Mouse (Mus musculus) liver, postnatal 0 days (tissue): Measurements from ENCODE around the gene Slc25a19. TPM values are rescaled to one million over a fixed set of nuclear protein-coding genes. Genes with fewer than 3 reads are reported as not detected.

ENCODE experiments used
- ATAC-seq: fragments of 200-750 bp; cut with Nextera tagmentation; 2 replicates; pipeline ENCODE4 v1.8.0; 2017; ENCODE audit warnings: mild to moderate bottlenecking, moderate library complexity
- DNase-seq: peaks from one replicate; pipeline ENCODE4 v3.0.0-alpha.2; 2016
- H3K27ac ChIP-seq: fragments of 300-500 bp; sonication (generic); 2 replicates; pipeline ENCODE4 v1.5.1; 2014; ENCODE audit warnings: antibody characterized with exemption, moderate library complexity, mild to moderate bottlenecking, low read depth
- H3K27me3 ChIP-seq: fragments of 300-500 bp; sonication (generic); 2 replicates; pipeline ENCODE4 v1.6.1; 2014; ENCODE audit warnings: low read length, control low read depth, mixed read lengths; ENCODE audit not compliant: insufficient read depth
- H3K36me3 ChIP-seq: fragments of 300-500 bp; sonication (generic); replicated peaks from 2 replicates; pipeline ENCODE4 v1.6.1; 2014; ENCODE audit warnings: mild to moderate bottlenecking, control low read depth, low read length, moderate library complexity, mixed read lengths; ENCODE audit not compliant: insufficient read depth
- H3K4me1 ChIP-seq: fragments of 300-500 bp; sonication (generic); 2 replicates; pipeline ENCODE4 v1.6.1; 2014; ENCODE audit warnings: antibody characterized with exemption, mild to moderate bottlenecking, control low read depth; ENCODE audit not compliant: insufficient read depth
- H3K4me2 ChIP-seq: fragments of 300-500 bp; sonication (generic); 2 replicates; pipeline ENCODE4 v1.6.1; 2014; ENCODE audit warnings: low read depth, mild to moderate bottlenecking, low read length, moderate library complexity, mixed read lengths
- H3K4me3 ChIP-seq: fragments of 300-500 bp; sonication (generic); 2 replicates; pipeline ENCODE4 v1.5.1; 2014; ENCODE audit warnings: low read depth, low read length
- H3K9ac ChIP-seq: fragments of 300-500 bp; sonication (generic); replicated peaks from 2 replicates; pipeline ENCODE4 v1.6.1; 2014; ENCODE audit warnings: mild to moderate bottlenecking, moderate library complexity
- H3K9me3 ChIP-seq: fragments of 300-500 bp; sonication (generic); 2 replicates; pipeline ENCODE4 v1.6.1; 2016; ENCODE audit warnings: mild to moderate bottlenecking, control low read depth, low read length, mixed read lengths
- CTCF ChIP-seq: sonication (generic); IDR thresholded peaks from 2 replicates; pipeline ENCODE4 v1.5.1; 2016; ENCODE audit warnings: antibody characterized with exemption, low read depth
- EP300 ChIP-seq: IDR thresholded peaks from 2 replicates; pipeline ENCODE4 v1.6.1; 2016; ENCODE audit warnings: antibody characterized with exemption, low read depth, mild to moderate bottlenecking
- WGBS: fragments of 180-500 bp; shearing (Covaris S2); extraction: QIAGEN DNeasy Blood & Tissue Kit; methylation state at CpG from one replicate; pipeline ENCODE4 v1.1.7; 2014; ENCODE audit not compliant: insufficient replicate concordance; 5-methylcytosine and 5-hydroxymethylcytosine counted together
- polyA plus RNA-seq: library from polyadenylated mRNA; unstranded; fragments of >200 nt; fragmentation: Nextera tagmentation; extraction: Ambion mirVana; gene quantifications from 2 replicates; pipeline ENCODE4 v1.2.1, GENCODE M21; 2015

Gene Slc25a19
- polyA plus RNA-seq, 1 experiment from 2014 or later = 6.9 TPM

GRCm38 (mm10) chr11:115598309-115598708 is 29.8 kb downstream of the Slc25a19 start:
- Histone ChIP-seq H3K9me3 (no peaks in the 10 kb centered on the region), H3K4me3 (no peak overlapping the region), H3K4me2 (no peak overlapping the region), H3K27ac (no peak overlapping the region), H3K36me3 (peaks cover 25% of the 10 kb centered on the region), H3K27me3 (no peaks in the 10 kb centered on the region), H3K9ac (no peak overlapping the region), H3K4me1 (peaks cover 22% of the 10 kb centered on the region)
- ATAC-seq = no peak
- no peak for TF ChIP-seq CTCF
- no peak for TF ChIP-seq EP300
- WGBS = 58% methylated on average over 4 of the region's 4 CpGs
- no peak for DNase-seq

- Histone ChIP-seq H3K9me3 (no peaks in the 10 kb centered on the region), H3K4me2 (no peak overlapping the region), H3K9ac (no peak overlapping the region), H3K27me3 (no peaks in the 10 kb centered on the region), H3K4me3 (no peak overlapping the region), H3K4me1 (0 out of 2 replicates have a peak, but pooled peaks cover 4% of the 10 kb centered on the region), H3K27ac (no peak overlapping the region), H3K36me3 (peaks cover 44% of the 10 kb centered on the region)
- 84% methylated on average over 3 of the region's 3 CpGs for WGBS
- ATAC-seq (no peak), DNase-seq (no peak)
- TF ChIP-seq EP300 (no peak), CTCF (peak; percentile 4; the same call in 1 of the 2 replicates)
These were observed 32.9 kb downstream of the Slc25a19 start for GRCm38 (mm10) chr11:115595209-115595608.

- no peaks in the 10 kb centered on the region for H3K9me3 ChIP-seq
- DNase-seq = no peak
- H3K36me3 ChIP-seq = peaks cover 79% of the 10 kb centered on the region
- TF ChIP-seq CTCF = no peak
- TF ChIP-seq EP300 = no peak
- H3K27me3 ChIP-seq = no peaks in the 10 kb centered on the region
- H3K4me2 ChIP-seq = no peak overlapping the region
- H3K4me3 ChIP-seq = no peak overlapping the region
- 85% methylated on average over 2 of the region's 2 CpGs for WGBS
- no peaks in the 10 kb centered on the region for H3K4me1 ChIP-seq
- H3K9ac ChIP-seq = no peak overlapping the region
- H3K27ac ChIP-seq = no peak overlapping the region
- no peak for ATAC-seq
These were observed 37.5 kb downstream of the Slc25a19 start for GRCm38 (mm10) chr11:115590526-115591075.

GRCm38 (mm10) chr11:115587984-115588383 is 40.1 kb downstream of the Slc25a19 start:
- Histone ChIP-seq H3K4me1 (no peaks in the 10 kb centered on the region), H3K4me3 (no peak overlapping the region), H3K27ac (no peak overlapping the region), H3K27me3 (no peaks in the 10 kb centered on the region), H3K9ac (no peak overlapping the region), H3K4me2 (no peak overlapping the region), H3K36me3 (peaks cover 90% of the 10 kb centered on the region), H3K9me3 (no peaks in the 10 kb centered on the region)
- DNase-seq (no peak), ATAC-seq (no peak)
- 84% methylated on average over 9 of the region's 9 CpGs for WGBS
- TF ChIP-seq EP300 (no peak), CTCF (no peak)

- 83% methylated on average over 9 of the region's 9 CpGs for WGBS
- Histone ChIP-seq H3K4me1 (no peaks in the 10 kb centered on the region), H3K4me3 (no peak overlapping the region), H3K4me2 (no peak overlapping the region), H3K36me3 (peaks cover 94% of the 10 kb centered on the region), H3K27me3 (no peaks in the 10 kb centered on the region), H3K9ac (no peak overlapping the region), H3K9me3 (no peaks in the 10 kb centered on the region), H3K27ac (no peak overlapping the region)
- no peak for DNase-seq
- TF ChIP-seq EP300 = no peak
- TF ChIP-seq CTCF = no peak
- no peak for ATAC-seq
These were observed 41.7 kb downstream of the Slc25a19 start for GRCm38 (mm10) chr11:115586403-115586802.

GRCm38 (mm10) chr11:115585573-115586100 is 42.5 kb downstream of the Slc25a19 start:
- no peak for ATAC-seq
- H3K36me3 ChIP-seq = peaks cover 94% of the 10 kb centered on the region
- 82% methylated on average over 7 of the region's 7 CpGs for WGBS

More at GRCm38 (mm10) chr11:115585573-115586100, 42.5 kb downstream of the Slc25a19 start:
- Histone ChIP-seq H3K4me1 (no peaks in the 10 kb centered on the region), H3K9ac (no peak overlapping the region), H3K27me3 (no peaks in the 10 kb centered on the region), H3K4me2 (no peak overlapping the region), H3K9me3 (no peaks in the 10 kb centered on the region), H3K4me3 (no peak overlapping the region), H3K27ac (no peak overlapping the region)
- no peak for DNase-seq
- TF ChIP-seq EP300 (no peak), CTCF (no peak)
